Mouse (Mus musculus) ES-Bruce4 (cell line): ENCODE measurements around the gene Stim1. TPM values are rescaled to one million over a fixed set of nuclear protein-coding genes. Genes with fewer than 3 reads are reported as not detected.

Experiments
- H3K27ac ChIP-seq: 2 replicates; pipeline ENCODE4 v1.5.1; 2012; ENCODE audit warnings: low read length, inconsistent platforms; ENCODE audit not compliant: insufficient read depth
- H3K27me3 ChIP-seq: 2 replicates; pipeline ENCODE4 v1.6.1; 2012; ENCODE audit warnings: mild to moderate bottlenecking, low read length, inconsistent platforms; ENCODE audit not compliant: control insufficient read depth, poor library complexity, insufficient read depth, severe bottlenecking
- H3K36me3 ChIP-seq: 2 replicates; pipeline ENCODE4 v1.6.1; 2012; ENCODE audit warnings: inconsistent platforms, mild to moderate bottlenecking, low read length, moderate library complexity; ENCODE audit not compliant: control insufficient read depth, poor library complexity, insufficient read depth, severe bottlenecking
- H3K4me1 ChIP-seq: one replicate; pipeline ENCODE4 v1.8.1; 2011; ENCODE audit warnings: low read length; ENCODE audit not compliant: control insufficient read depth, insufficient read depth
- H3K4me3 ChIP-seq: 2 replicates; pipeline ENCODE4 v1.5.1; 2011; ENCODE audit warnings: low read depth, mild to moderate bottlenecking, low read length
- H3K9ac ChIP-seq: 2 replicates; pipeline ENCODE4 v1.6.1; 2012; ENCODE audit warnings: low read depth, mild to moderate bottlenecking, inconsistent platforms; ENCODE audit not compliant: poor library complexity, severe bottlenecking
- H3K9me3 ChIP-seq: replicated peaks from 2 replicates; pipeline ENCODE4 v1.6.1; 2012; ENCODE audit warnings: mild to moderate bottlenecking, low read length, inconsistent platforms; ENCODE audit not compliant: control insufficient read depth, poor library complexity, insufficient read depth, severe bottlenecking
- CTCF ChIP-seq: IDR thresholded peaks from one replicate; pipeline ENCODE4 v1.8.1; 2011; ENCODE audit warnings: low read depth, low read length
- EP300 ChIP-seq: IDR thresholded peaks from 2 replicates; pipeline ENCODE4 v1.6.1; 2011; ENCODE audit warnings: low read depth, low read length; ENCODE audit not compliant: insufficient read depth
- POLR2A ChIP-seq: IDR thresholded peaks from one replicate; pipeline ENCODE4 v1.8.1; 2011; ENCODE audit warnings: low read length; ENCODE audit not compliant: insufficient read depth
- polyA plus RNA-seq: library from polyadenylated mRNA; stranded (reverse); fragments of >200 nt; gene quantifications from 2 replicates; pipeline ENCODE4 v1.2.4, GENCODE M21; 2011; ENCODE audit warnings: low read depth; ENCODE audit not compliant: missing spikeins, insufficient read depth, insufficient read length

The Stim1 gene
- polyA plus RNA-seq, 1 experiment = 26.0 TPM

DNA sequence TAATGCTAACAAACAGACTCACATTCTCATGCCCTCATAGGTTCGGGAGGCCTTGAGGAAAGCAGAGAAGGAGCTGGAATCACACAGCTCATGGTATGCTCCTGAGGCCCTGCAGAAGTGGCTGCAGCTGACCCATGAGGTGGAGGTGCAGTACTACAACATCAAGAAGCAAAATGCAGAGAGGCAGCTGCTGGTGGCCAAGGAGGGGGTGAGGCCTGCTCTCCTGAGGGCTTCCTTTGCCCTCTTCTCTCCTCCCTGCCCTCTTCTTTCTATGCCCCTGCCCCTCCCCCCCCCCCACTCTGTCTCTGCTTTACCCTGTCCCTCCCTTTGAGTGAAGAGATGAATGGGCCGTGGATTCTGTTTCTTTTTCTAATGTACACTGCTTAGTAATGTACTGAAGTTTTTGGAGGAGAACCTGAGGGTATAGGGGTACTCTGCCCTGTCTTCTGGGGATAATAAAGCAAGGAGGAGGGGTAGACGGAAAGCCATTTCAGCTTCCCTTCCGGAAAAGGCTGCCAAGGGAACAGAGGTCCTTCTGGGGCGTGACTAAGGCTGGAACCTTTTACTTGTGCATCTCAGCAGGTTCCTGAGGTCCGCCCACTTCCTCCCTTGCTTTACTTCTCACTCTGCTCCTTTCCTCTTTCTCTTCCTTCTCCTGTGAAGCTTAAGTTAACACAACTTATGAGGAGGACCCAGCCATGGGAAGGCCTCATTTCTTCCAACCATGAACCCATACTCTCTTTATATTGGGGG is 158.5 kb downstream of the Stim1 start:
- H3K27me3 ChIP-seq = no peaks in the 10 kb centered on the region
- H3K27ac ChIP-seq = no peak overlapping the region
- TF ChIP-seq CTCF (no peak), POLR2A (no peak), EP300 (no peak)
- H3K4me1 ChIP-seq = no peaks in the 10 kb centered on the region
- H3K36me3 ChIP-seq = no peaks in the 10 kb centered on the region
- no peak overlapping the region for H3K9ac ChIP-seq
- H3K4me3 ChIP-seq = no peak overlapping the region
- H3K9me3 ChIP-seq = no peaks in the 10 kb centered on the region

DNA sequence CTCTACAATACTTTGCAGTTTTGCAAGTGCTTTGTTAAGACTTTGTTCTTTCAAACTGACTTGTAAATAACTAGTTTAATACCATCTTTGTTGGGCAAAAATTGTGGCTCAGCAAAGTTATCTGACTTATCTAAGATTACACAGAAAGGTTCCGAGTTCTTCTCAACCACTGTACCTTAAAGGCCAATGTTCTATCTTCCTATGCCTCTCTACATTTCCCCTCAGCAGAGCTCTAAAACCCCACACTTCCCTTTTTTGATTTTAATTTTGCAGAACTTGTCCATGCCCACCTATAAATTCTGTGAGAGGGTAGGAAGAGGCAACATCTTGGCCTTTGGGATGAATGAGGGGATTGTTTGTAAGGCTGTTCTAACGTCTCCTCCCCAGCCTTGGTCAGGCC is 166.7 kb downstream of the Stim1 start:
- no peak for TF ChIP-seq CTCF
- no peak for TF ChIP-seq POLR2A
- TF ChIP-seq EP300 = no peak
- H3K4me3 ChIP-seq = no peak overlapping the region

GRCm38 (mm10) chr7:102440822-102441656 is 173.4 kb downstream of the Stim1 start:
- no peak for TF ChIP-seq POLR2A
- no peak for TF ChIP-seq CTCF
- no peak for TF ChIP-seq EP300
- Histone ChIP-seq H3K9me3 (no peaks in the 10 kb centered on the region), H3K36me3 (peaks cover 17% of the 10 kb centered on the region; the same call in 1 of the 2 replicates), H3K4me3 (no peak overlapping the region), H3K4me1 (no peaks in the 10 kb centered on the region), H3K27ac (peak overlapping the region; percentile 9), H3K9ac (peak overlapping the region; percentile 44), H3K27me3 (no peaks in the 10 kb centered on the region)

More for the DNA sequence above, 166.7 kb downstream of the Stim1 start:
- Histone ChIP-seq H3K27ac (no peak overlapping the region), H3K9ac (no peak overlapping the region), H3K27me3 (no peaks in the 10 kb centered on the region), H3K4me1 (no peaks in the 10 kb centered on the region), H3K9me3 (no peaks in the 10 kb centered on the region), H3K36me3 (no peaks in the 10 kb centered on the region)

DNA sequence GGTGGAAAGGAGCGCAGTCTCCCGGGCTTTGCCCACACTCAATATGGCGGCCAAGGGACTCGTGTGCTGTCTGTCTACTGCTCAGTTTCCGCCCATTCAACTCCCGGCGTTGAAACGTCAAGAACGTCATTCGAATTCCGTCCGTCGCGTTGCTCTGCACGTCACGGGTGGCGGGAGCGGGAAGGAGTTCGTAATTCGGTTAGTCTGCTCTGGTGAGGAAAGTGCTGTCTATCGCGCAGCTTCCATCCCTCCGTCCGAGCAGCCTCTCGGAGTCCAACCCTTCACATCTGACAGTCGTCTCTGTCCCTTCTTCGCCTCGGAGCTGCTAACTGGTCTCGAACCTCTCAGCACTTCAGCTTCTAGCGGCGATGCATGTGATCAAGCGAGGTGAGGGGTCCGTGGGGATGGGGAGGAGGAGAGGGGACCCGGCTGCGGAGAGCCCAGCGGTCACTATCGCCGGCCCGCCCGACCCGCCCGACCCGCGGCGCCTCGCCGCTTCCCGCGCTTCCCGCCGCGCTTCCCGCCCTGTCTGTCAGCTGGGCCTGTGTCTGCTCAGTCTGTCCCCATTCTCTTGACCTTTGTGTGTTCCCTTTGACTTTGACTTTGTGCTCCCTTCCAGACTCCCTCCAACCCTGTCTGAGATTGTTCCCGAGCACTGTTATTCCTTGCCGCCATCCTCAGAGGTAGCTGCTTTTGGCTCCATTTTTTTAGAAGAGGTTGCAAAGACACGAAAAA is 174.2 kb downstream of the Stim1 start, which contains the start of gene Rrm1:
Gene Rrm1, plus strand, starts transcription at position 39 of the 735 bp plus-strand sequence.
- peak within 1 kb of the TSS; percentile 87 for H3K9ac ChIP-seq
- no peaks in the 10 kb centered on the region for H3K9me3 ChIP-seq
- peak within 1 kb of the TSS; percentile 46 for H3K27ac ChIP-seq
- peak within 1 kb of the TSS; percentile 90 for H3K4me3 ChIP-seq
- no peaks in the 10 kb centered on the region for H3K4me1 ChIP-seq
- TF ChIP-seq POLR2A = peak; percentile 41
- no peak for TF ChIP-seq CTCF
- peak; percentile 75 for TF ChIP-seq EP300
- H3K36me3 ChIP-seq = peaks cover 24% of the 10 kb centered on the region
- H3K27me3 ChIP-seq = no peaks in the 10 kb centered on the region

- H3K4me3 ChIP-seq = peak overlapping the region; percentile 90
- H3K9ac ChIP-seq = peak overlapping the region; percentile 87
- no peaks in the 10 kb centered on the region for H3K9me3 ChIP-seq
- no peaks in the 10 kb centered on the region for H3K27me3 ChIP-seq
- no peak for TF ChIP-seq CTCF
- no peak overlapping the region for H3K27ac ChIP-seq
- H3K4me1 ChIP-seq = no peaks in the 10 kb centered on the region
- H3K36me3 ChIP-seq = peaks cover 27% of the 10 kb centered on the region
Observed at GRCm38 (mm10) chr7:102442432-102442831, 174.8 kb downstream of the Stim1 start.
